Mouse (Mus musculus) kidney, embryonic 15.5 days (tissue): ENCODE measurements at regions not wholly inside any gene's neighbourhood (a gene's known extent, or its start where the extent isn't known, plus 50 kb on each side); places are given as distances from the start of the nearest gene placed in this dataset.

Experiments used
- ATAC-seq: fragments of 200-750 bp; cut with Nextera tagmentation; replicated peaks from 2 replicates; pipeline ENCODE4 v1.8.0; 2017; ENCODE audit warnings: moderate TSS enrichment; ENCODE audit not compliant: low FRiP score
- H3K27ac ChIP-seq: fragments of 300-500 bp; sonication (generic); 2 replicates; pipeline ENCODE4 v1.5.1; 2015; ENCODE audit warnings: mild to moderate bottlenecking, inconsistent platforms
- H3K27me3 ChIP-seq: fragments of 300-500 bp; sonication (generic); 2 replicates; pipeline ENCODE4 v1.6.1; 2015; ENCODE audit warnings: inconsistent platforms
- H3K36me3 ChIP-seq: fragments of 300-500 bp; sonication (generic); 2 replicates; pipeline ENCODE4 v1.6.1; 2015; ENCODE audit warnings: inconsistent platforms
- H3K4me1 ChIP-seq: fragments of 300-500 bp; sonication (generic); 2 replicates; pipeline ENCODE4 v1.6.1; 2015; ENCODE audit warnings: inconsistent platforms
- H3K4me2 ChIP-seq: fragments of 300-500 bp; sonication (generic); 2 replicates; pipeline ENCODE4 v1.6.1; 2015; ENCODE audit warnings: moderate library complexity, mild to moderate bottlenecking, inconsistent platforms
- H3K4me3 ChIP-seq: fragments of 300-500 bp; sonication (generic); replicated peaks from 2 replicates; pipeline ENCODE4 v1.5.1; 2015; ENCODE audit warnings: mild to moderate bottlenecking, inconsistent platforms
- H3K9ac ChIP-seq: fragments of 300-500 bp; sonication (generic); 2 replicates; pipeline ENCODE4 v1.6.1; 2015; ENCODE audit warnings: mild to moderate bottlenecking, inconsistent platforms
- H3K9me3 ChIP-seq: fragments of 300-500 bp; sonication (generic); replicated peaks from 2 replicates; pipeline ENCODE4 v1.6.1; 2016; ENCODE audit warnings: inconsistent platforms
- WGBS: fragments of 180-500 bp; shearing (Covaris S2); methylation state at CpG from one replicate; pipeline ENCODE4 v1.1.7; 2015; ENCODE audit warnings: mixed read lengths; 5-methylcytosine and 5-hydroxymethylcytosine counted together

- Histone ChIP-seq H3K36me3 (no peaks in the 10 kb centered on the region), H3K27ac (no peak overlapping the region), H3K27me3 (no peaks in the 10 kb centered on the region), H3K9me3 (no peaks in the 10 kb centered on the region), H3K4me3 (no peak overlapping the region), H3K4me2 (no peak overlapping the region), H3K9ac (no peak overlapping the region), H3K4me1 (no peaks in the 10 kb centered on the region)
- ATAC-seq, result no peak
- 87% methylated on average over 2 of the region's 2 CpGs for WGBS
These were observed 941.9 kb downstream of the Stpg2 start for GRCm38 (mm10) chr3:140147158-140147933.

- no peaks in the 10 kb centered on the region for H3K9me3 ChIP-seq
- H3K4me2 ChIP-seq, result no peak overlapping the region
- WGBS, result 82% methylated on average over 7 of the region's 7 CpGs
- H3K27ac ChIP-seq, result no peak overlapping the region
- no peaks in the 10 kb centered on the region for H3K27me3 ChIP-seq
- no peaks in the 10 kb centered on the region for H3K4me1 ChIP-seq
- H3K4me3 ChIP-seq, result no peak overlapping the region
- H3K9ac ChIP-seq, result no peak overlapping the region
- ATAC-seq, result no peak
- no peaks in the 10 kb centered on the region for H3K36me3 ChIP-seq
These were observed 945.0 kb downstream of the Stpg2 start for GRCm38 (mm10) chr3:140150530-140150951.

GRCm38 (mm10) chr3:140179471-140179870 is 974.0 kb downstream of the Stpg2 start:
- no peak for ATAC-seq
- Histone ChIP-seq H3K27ac (no peak overlapping the region), H3K4me1 (no peaks in the 10 kb centered on the region), H3K36me3 (no peaks in the 10 kb centered on the region), H3K9me3 (no peaks in the 10 kb centered on the region), H3K9ac (no peak overlapping the region), H3K27me3 (no peaks in the 10 kb centered on the region), H3K4me3 (no peak overlapping the region), H3K4me2 (no peak overlapping the region)
- WGBS, result 95% methylated on average over 2 of the region's 2 CpGs

- 93% methylated on average over 4 of the region's 4 CpGs for WGBS
- no peaks in the 10 kb centered on the region for H3K27me3 ChIP-seq
- no peak for ATAC-seq
- no peaks in the 10 kb centered on the region for H3K4me1 ChIP-seq
- no peaks in the 10 kb centered on the region for H3K9me3 ChIP-seq
- no peaks in the 10 kb centered on the region for H3K36me3 ChIP-seq
- no peak overlapping the region for H3K4me2 ChIP-seq
- no peak overlapping the region for H3K27ac ChIP-seq
- no peak overlapping the region for H3K4me3 ChIP-seq
- H3K9ac ChIP-seq, result no peak overlapping the region
These were observed 977.2 kb downstream of the Stpg2 start for GRCm38 (mm10) chr3:140182690-140183089.

- Histone ChIP-seq H3K9ac (no peak overlapping the region), H3K4me3 (no peak overlapping the region), H3K36me3 (no peaks in the 10 kb centered on the region), H3K9me3 (no peaks in the 10 kb centered on the region), H3K4me2 (no peak overlapping the region), H3K27ac (no peak overlapping the region), H3K4me1 (no peaks in the 10 kb centered on the region), H3K27me3 (no peaks in the 10 kb centered on the region)
- no peak for ATAC-seq
- 46% methylated on average over 4 of the region's 4 CpGs for WGBS
These were observed 979.5 kb downstream of the Stpg2 start for GRCm38 (mm10) chr3:140184899-140185525.

- no peak overlapping the region for H3K9ac ChIP-seq
- H3K4me3 ChIP-seq, result no peak overlapping the region
- no peak overlapping the region for H3K4me2 ChIP-seq
- no peaks in the 10 kb centered on the region for H3K27me3 ChIP-seq
- H3K36me3 ChIP-seq, result no peaks in the 10 kb centered on the region
- no peaks in the 10 kb centered on the region for H3K4me1 ChIP-seq
- H3K27ac ChIP-seq, result no peak overlapping the region
- no peaks in the 10 kb centered on the region for H3K9me3 ChIP-seq
- ATAC-seq, result no peak
These were observed 1000.4 kb downstream of the Stpg2 start for GRCm38 (mm10) chr3:140205914-140206313.

GRCm38 (mm10) chr3:140221478-140221877 is 990.7 kb downstream of the Pdha2 start:
- no peaks in the 10 kb centered on the region for H3K9me3 ChIP-seq

GRCm38 (mm10) chr3:140230712-140231111 is 981.4 kb downstream of the Pdha2 start:
- H3K4me1 ChIP-seq, result no peaks in the 10 kb centered on the region
- H3K4me3 ChIP-seq, result no peak overlapping the region
- 61% methylated on average over 2 of the region's 2 CpGs for WGBS
- H3K27ac ChIP-seq, result no peak overlapping the region
- H3K4me2 ChIP-seq, result no peak overlapping the region
- ATAC-seq, result no peak
- H3K9ac ChIP-seq, result no peak overlapping the region
- H3K9me3 ChIP-seq, result no peaks in the 10 kb centered on the region
- no peaks in the 10 kb centered on the region for H3K27me3 ChIP-seq
- H3K36me3 ChIP-seq, result no peaks in the 10 kb centered on the region

More at GRCm38 (mm10) chr3:140221478-140221877, 990.7 kb downstream of the Pdha2 start:
- ATAC-seq, result no peak
- H3K27me3 ChIP-seq, result no peaks in the 10 kb centered on the region
- H3K4me1 ChIP-seq, result no peaks in the 10 kb centered on the region
- H3K36me3 ChIP-seq, result no peaks in the 10 kb centered on the region
- no peak overlapping the region for H3K4me2 ChIP-seq
- no peak overlapping the region for H3K4me3 ChIP-seq
- no peak overlapping the region for H3K27ac ChIP-seq
- 79% methylated on average over 3 of the region's 3 CpGs for WGBS
- no peak overlapping the region for H3K9ac ChIP-seq

GRCm38 (mm10) chr3:140233144-140233543 is 979.0 kb downstream of the Pdha2 start:
- H3K9ac ChIP-seq, result no peak overlapping the region
- no peak overlapping the region for H3K27ac ChIP-seq
- no peaks in the 10 kb centered on the region for H3K9me3 ChIP-seq
- H3K4me1 ChIP-seq, result no peaks in the 10 kb centered on the region
- H3K4me3 ChIP-seq, result no peak overlapping the region
- 85% methylated on average over 4 of the region's 4 CpGs for WGBS
- H3K36me3 ChIP-seq, result no peaks in the 10 kb centered on the region
- ATAC-seq, result no peak
- no peaks in the 10 kb centered on the region for H3K27me3 ChIP-seq
- H3K4me2 ChIP-seq, result no peak overlapping the region

- no peaks in the 10 kb centered on the region for H3K9me3 ChIP-seq
- H3K27ac ChIP-seq, result no peak overlapping the region
- no peaks in the 10 kb centered on the region for H3K4me1 ChIP-seq
- no peaks in the 10 kb centered on the region for H3K27me3 ChIP-seq
- no peaks in the 10 kb centered on the region for H3K36me3 ChIP-seq
- H3K4me3 ChIP-seq, result no peak overlapping the region
- ATAC-seq, result no peak
- 74% methylated on average over 2 of the region's 2 CpGs for WGBS
- H3K9ac ChIP-seq, result no peak overlapping the region
- H3K4me2 ChIP-seq, result no peak overlapping the region
These were observed 978.3 kb downstream of the Pdha2 start for GRCm38 (mm10) chr3:140233809-140234208.

GRCm38 (mm10) chr3:140239276-140239675 is 972.9 kb downstream of the Pdha2 start:
- Histone ChIP-seq H3K36me3 (no peaks in the 10 kb centered on the region), H3K9ac (no peak overlapping the region), H3K4me1 (no peaks in the 10 kb centered on the region), H3K4me3 (no peak overlapping the region), H3K9me3 (no peaks in the 10 kb centered on the region), H3K27ac (no peak overlapping the region), H3K27me3 (no peaks in the 10 kb centered on the region), H3K4me2 (no peak overlapping the region)
- ATAC-seq, result no peak
- 69% methylated on average over 1 of the region's 1 CpGs for WGBS
